Mouse (Mus musculus): ENCODE data around the gene Rab31. TPM values are rescaled to one million over a fixed set of nuclear protein-coding genes. Genes with fewer than 3 reads are reported as not detected.

Rab31 gene
- total RNA-seq (2021), result 10 to 100 TPM; 49.8 to 52.1 TPM

- DNase-seq, result peak; percentile 70 to 76
These were observed at the start of gene Rab31 for GRCm38 (mm10) chr17:65771951-65772934. TSS of gene Rab31 (minus strand) at chr17:65772752.

GRCm38 (mm10) chr17:65820197-65820596 lies 47.6 kb upstream of the Rab31 start:
- DNase-seq, result no peak

GRCm38 (mm10) chr17:65813763-65814162 lies 41.2 kb upstream of the Rab31 start:
- DNase-seq, result no peak

- DNase-seq, result no peak
These were observed 38.5 kb upstream of the Rab31 start for GRCm38 (mm10) chr17:65811032-65811431.

GRCm38 (mm10) chr17:65806416-65806815 lies 33.9 kb upstream of the Rab31 start:
- no peak for DNase-seq

- no peak for DNase-seq
These were observed 33.4 kb upstream of the Rab31 start for GRCm38 (mm10) chr17:65805966-65806365.

- DNase-seq, result no peak
These were observed 29.5 kb upstream of the Rab31 start for GRCm38 (mm10) chr17:65802026-65802425.

- DNase-seq, result no peak
These were observed 27.9 kb upstream of the Rab31 start for GRCm38 (mm10) chr17:65800451-65800850.

GRCm38 (mm10) chr17:65799353-65799752 lies 26.8 kb upstream of the Rab31 start:
- no peak for DNase-seq

- no peak for DNase-seq
These were observed 25.9 kb upstream of the Rab31 start for GRCm38 (mm10) chr17:65798446-65798845.

- DNase-seq, result no peak
These were observed 23.5 kb upstream of the Rab31 start for GRCm38 (mm10) chr17:65796056-65796455.

- no peak for DNase-seq
These were observed 21.7 kb upstream of the Rab31 start for GRCm38 (mm10) chr17:65794096-65794850.

GRCm38 (mm10) chr17:65793307-65793930 lies 20.9 kb upstream of the Rab31 start:
- DNase-seq, result no peak

GRCm38 (mm10) chr17:65791161-65791560 lies 18.6 kb upstream of the Rab31 start:
- no peak for DNase-seq

- DNase-seq, result no peak
These were observed 17.0 kb upstream of the Rab31 start for GRCm38 (mm10) chr17:65789576-65789975.

GRCm38 (mm10) chr17:65788542-65789291 lies 16.2 kb upstream of the Rab31 start:
- DNase-seq, result no peak

GRCm38 (mm10) chr17:65787261-65787660 lies 14.7 kb upstream of the Rab31 start:
- no peak for DNase-seq

- no peak for DNase-seq
These were observed 13.7 kb upstream of the Rab31 start for GRCm38 (mm10) chr17:65786225-65786624.

GRCm38 (mm10) chr17:65785707-65786106 lies 13.2 kb upstream of the Rab31 start:
- no peak for DNase-seq

- DNase-seq, result no peak
These were observed 12.1 kb upstream of the Rab31 start for GRCm38 (mm10) chr17:65784610-65785140.

All from layer of hippocampus, postnatal 36 days (tissue).